Mouse (Mus musculus): ENCODE results near the gene Gcm1. TPM values are rescaled to one million over a fixed set of nuclear protein-coding genes. Genes with fewer than 3 reads are reported as not detected.

Gene Gcm1
- not detected in 2 replicates for polyA plus RNA-seq (2012; rRNA removed; ENCODE audit: low replicate concordance)

GRCm38 (mm10) chr9:78051677-78052076 lies at the start of gene Gcm1:
Gene Gcm1 (plus strand): TSS chr9:78051924.

GRCm38 (mm10) chr9:78108796-78109239 lies 57.1 kb downstream of the Gcm1 start, which contains the start of the genes Fbxo9 and Ick:
Gene Fbxo9 (minus strand): TSS chr9:78109065.
Gene Ick (plus strand): TSS chr9:78109192.

Other genes with a start within 250 kb of the Gcm1 start
- 44.8 and 145 TPM in 2 replicates for gene Elovl5, start 134.6 kb upstream of the Gcm1 start, polyA plus RNA-seq (2012; rRNA removed; ENCODE audit: low replicate concordance)
- gene Fbxo9, start 57.1 kb downstream of the Gcm1 start, polyA plus RNA-seq (2012; rRNA removed; ENCODE audit: low replicate concordance), result 68.2 and 130 TPM in 2 replicates
- gene Ick, start 57.3 kb downstream of the Gcm1 start, polyA plus RNA-seq (2012; rRNA removed; ENCODE audit: low replicate concordance), result 13.9 and 15.8 TPM in 2 replicates
- gene Gsta4, start 130.8 kb downstream of the Gcm1 start, polyA plus RNA-seq (2012; rRNA removed; ENCODE audit: low replicate concordance), result 8.4 and 20.7 TPM in 2 replicates
- 0.23 TPM in 1 of 2 replicates, not detected in the other for gene Gsta1, start 178.7 kb downstream of the Gcm1 start, polyA plus RNA-seq (2012; rRNA removed; ENCODE audit: low replicate concordance)
- not detected in 2 replicates for gene Gm3776, start 205.2 kb downstream of the Gcm1 start, polyA plus RNA-seq (2012; rRNA removed; ENCODE audit: low replicate concordance)
- not detected in 2 replicates for gene Gm10639, start 238.0 kb downstream of the Gcm1 start, polyA plus RNA-seq (2012; rRNA removed; ENCODE audit: low replicate concordance)